In the genomic region with DNA sequence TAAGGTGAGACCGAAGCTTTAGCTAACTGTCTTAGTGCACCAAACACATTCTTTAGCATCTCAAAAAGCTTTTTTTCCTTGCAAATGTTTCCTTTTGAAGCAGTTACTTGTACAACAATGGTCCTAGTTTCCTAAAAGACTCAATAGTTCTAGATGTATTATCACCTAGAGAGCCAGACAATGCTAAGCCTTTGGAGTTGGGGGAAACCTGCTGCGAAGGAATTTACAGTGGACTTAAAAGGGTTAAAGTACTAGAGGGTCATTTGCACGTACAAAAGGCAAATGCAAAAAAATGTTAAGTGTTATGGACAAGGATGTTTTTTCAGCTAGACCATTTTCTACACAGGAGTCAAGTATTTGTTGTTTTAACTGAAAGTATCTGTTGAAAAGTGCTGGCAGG, we compare ENCODE assay signal across 46 mouse cellular contexts. TPM values are rescaled to one million over a fixed set of nuclear protein-coding genes. Genes with fewer than 3 reads are reported as not detected.
"Had no signal": no experiment of that assay in that cellular context is flagged by ENCODE, and none has a peak within 500 bp of the region (broad histone marks: within the 10 kb centered on the region; RNA-seq: fewer than 3 reads in every experiment).

No protein-coding gene starts in this region.

- H3K27me3 ChIP-seq: heart, embryonic 12.5 days; heart, embryonic 13.5 days; heart, embryonic 15.5 days; hindbrain, embryonic 12.5 days; hindbrain, embryonic 13.5 days; hindbrain, embryonic 15.5 days; intestine, embryonic 15.5 days; kidney, embryonic 15.5 days had no signal

- ATAC-seq: hindbrain, embryonic 16.5 days; hindbrain, postnatal 0 days; inflammation-experienced regulatory T-cells, adult 6 months; intestine, embryonic 15.5 days; intestine, embryonic 16.5 days; intestine, postnatal 0 days had no signal

- H3K9ac ChIP-seq: heart, embryonic 12.5 days; heart, embryonic 13.5 days; heart, embryonic 15.5 days; hindbrain, embryonic 12.5 days; hindbrain, embryonic 13.5 days; hindbrain, embryonic 14.5 days; hindbrain, embryonic 15.5 days; intestine, embryonic 15.5 days; kidney, embryonic 15.5 days had no signal

- H3K4me2 ChIP-seq: heart, embryonic 11.5 days; heart, embryonic 12.5 days; heart, embryonic 13.5 days; heart, embryonic 15.5 days; hindbrain, embryonic 12.5 days; hindbrain, embryonic 13.5 days; hindbrain, embryonic 14.5 days; hindbrain, embryonic 15.5 days; intestine, embryonic 15.5 days; kidney, embryonic 15.5 days had no signal

- H3K9me3 ChIP-seq: heart, embryonic 12.5 days; heart, embryonic 13.5 days; heart, embryonic 15.5 days; hindbrain, embryonic 10.5 days; hindbrain, embryonic 12.5 days; hindbrain, embryonic 13.5 days; hindbrain, embryonic 15.5 days; intestine, embryonic 15.5 days; kidney, embryonic 15.5 days had no signal

- H3K36me3 ChIP-seq: heart, embryonic 12.5 days; heart, embryonic 15.5 days; hindbrain, embryonic 13.5 days; hindbrain, embryonic 15.5 days; intestine, embryonic 15.5 days had no signal

- DNase-seq: heart, postnatal 10 days; heart, postnatal 14 days; heart, postnatal 36 days; heart, postnatal 4 days; kidney, adult 11 months; kidney, adult 18-20 months; kidney, adult 2 months; kidney, adult 8-10 months; kidney, adult 9 months; kidney, postnatal 10 days; kidney, postnatal 25 days; kidney, postnatal 36 days; kidney, postnatal 4 days; layer of hippocampus, adult 9-11 months; layer of hippocampus, postnatal 36 days had no signal

- H3K4me1 ChIP-seq: heart, embryonic 12.5 days; heart, embryonic 13.5 days; heart, embryonic 15.5 days; hindbrain, embryonic 10.5 days; hindbrain, embryonic 12.5 days; hindbrain, embryonic 13.5 days; hindbrain, embryonic 15.5 days; intestine, embryonic 15.5 days; kidney, embryonic 15.5 days had no signal

- H3K4me3 ChIP-seq: heart, embryonic 12.5 days; heart, embryonic 13.5 days; heart, embryonic 15.5 days; hindbrain, embryonic 10.5 days; hindbrain, embryonic 12.5 days; hindbrain, embryonic 13.5 days; hindbrain, embryonic 15.5 days; intestine, embryonic 15.5 days; kidney, embryonic 15.5 days; layer of hippocampus, adult 2 months; left cerebral cortex, adult 2 months had no signal

- H3K27ac ChIP-seq: heart, embryonic 13.5 days; heart, embryonic 15.5 days; hindbrain, embryonic 10.5 days; hindbrain, embryonic 12.5 days; hindbrain, embryonic 13.5 days; hindbrain, embryonic 14.5 days; hindbrain, embryonic 15.5 days; hindbrain, postnatal 0 days; intestine, embryonic 15.5 days; kidney, embryonic 15.5 days; kidney, postnatal 0 days; layer of hippocampus, adult 2 months; left cerebral cortex, adult 2 months had no signal

RNA-seq across cellular contexts. Expression of gene Gm26992, which starts 50.5 kb away (rescaled TPM):
- total RNA-seq: heart, postnatal 10 days; heart, postnatal 14 days; heart, postnatal 25 days; heart, postnatal 36 days; heart, postnatal 4 days; hematopoietic stem cell, adult 5-6 weeks; hindbrain, postnatal 0 days; layer of hippocampus, adult 18-20 months; layer of hippocampus, adult 2 months; layer of hippocampus, postnatal 10 days; layer of hippocampus, postnatal 36 days; left cerebral cortex, adult 2 months had no signal
- polyA plus RNA-seq: heart, embryonic 11.5 days; heart, embryonic 12.5 days; heart, embryonic 13.5 days; heart, embryonic 14.5 days; heart, embryonic 15.5 days; heart, embryonic 16.5 days; heart, postnatal 0 days; hindbrain, embryonic 10.5 days; hindbrain, embryonic 11.5 days; hindbrain, embryonic 12.5 days; hindbrain, embryonic 13.5 days; hindbrain, embryonic 14.5 days; hindbrain, embryonic 15.5 days; hindbrain, embryonic 16.5 days; hindbrain, postnatal 0 days; inflammation-experienced regulatory T-cells, adult 6 months; intestine, embryonic 14.5 days; intestine, embryonic 15.5 days; intestine, embryonic 16.5 days; intestine, postnatal 0 days; kidney, adult 2 months; kidney, embryonic 14.5 days; kidney, embryonic 15.5 days; kidney, embryonic 16.5 days; kidney, postnatal 0 days had no signal

RNA-seq across cellular contexts. Expression of gene Tsx, which starts 58.1 kb away (rescaled TPM):
- total RNA-seq: heart, postnatal 10 days; heart, postnatal 14 days; heart, postnatal 25 days; heart, postnatal 36 days; heart, postnatal 4 days; hematopoietic stem cell, adult 5-6 weeks; hindbrain, postnatal 0 days; layer of hippocampus, adult 18-20 months; layer of hippocampus, adult 2 months; left cerebral cortex, adult 18-20 months; left cerebral cortex, adult 2 months had no signal
- polyA plus RNA-seq: heart, embryonic 12.5 days; heart, embryonic 13.5 days; heart, embryonic 14.5 days; heart, embryonic 16.5 days; heart, postnatal 0 days; hindbrain, embryonic 10.5 days; hindbrain, embryonic 12.5 days; kidney, embryonic 14.5 days had no signal
